Mouse (Mus musculus) E14TG2a.4 (cell line): Measurements from ENCODE around the gene Ostf1.

Experiments
- CTCF ChIP-seq: conservative IDR thresholded peaks from 2 replicates; pipeline ENCODE4 v1.5.1; 2014; ENCODE audit warnings: low read length
- POU5F1 ChIP-seq: IDR thresholded peaks from 2 replicates; pipeline ENCODE4 v1.6.1; 2014; ENCODE audit warnings: low read length, borderline replicate concordance

DNA sequence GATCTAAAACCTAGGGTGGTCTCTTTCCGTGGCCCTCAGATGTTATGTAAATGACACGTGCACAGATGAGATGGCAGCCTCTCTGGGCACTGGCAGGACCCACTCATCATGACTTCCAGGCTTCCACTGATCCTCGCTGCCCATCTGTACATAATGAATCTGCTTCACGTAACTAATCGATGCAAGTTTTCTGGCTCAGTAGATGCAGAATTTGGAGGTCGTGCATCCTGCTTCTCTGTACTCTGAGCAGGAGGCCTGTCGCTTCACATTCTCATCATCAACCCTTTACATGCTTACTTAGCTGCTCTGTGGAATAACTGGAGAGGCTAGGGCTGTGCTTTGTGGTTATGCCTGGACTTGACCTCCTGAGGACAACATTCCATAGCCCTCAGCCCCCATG lies 35.3 kb upstream of the Ostf1 start:
- TF ChIP-seq CTCF (no peak), POU5F1 (no peak)
